Mouse (Mus musculus) retina, postnatal 1 day (tissue): ENCODE measurements around the gene Oxt.
A peak's percentile ranks its signal among the peaks of the same experiment; 100 is the strongest.

Experiments
- DNase-seq: peaks from one replicate; pipeline ENCODE4 v3.0.0-alpha.2; 2012

The Oxt gene

DNA sequence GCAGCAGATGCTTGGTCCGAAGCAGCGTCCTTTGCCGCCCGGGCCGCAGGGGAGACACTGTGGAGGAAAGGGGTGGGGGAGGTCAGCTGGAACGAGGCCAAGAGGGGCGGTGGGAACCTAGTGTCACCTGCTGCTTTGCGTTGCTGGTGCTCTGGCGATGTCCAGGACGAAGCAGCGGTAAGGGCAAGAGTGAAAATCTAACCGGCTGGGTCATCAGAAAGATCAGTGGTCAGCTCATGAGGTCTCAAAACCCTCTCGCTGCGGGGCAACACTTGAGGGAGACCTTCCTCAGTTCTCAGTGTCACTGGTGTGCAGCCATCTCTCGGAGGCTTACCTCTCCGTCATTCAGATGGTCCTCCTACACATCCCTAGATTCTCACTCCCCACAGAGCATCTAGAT lies 5.2 kb downstream of the Oxt start:
- peak; percentile 50 for DNase-seq

DNA sequence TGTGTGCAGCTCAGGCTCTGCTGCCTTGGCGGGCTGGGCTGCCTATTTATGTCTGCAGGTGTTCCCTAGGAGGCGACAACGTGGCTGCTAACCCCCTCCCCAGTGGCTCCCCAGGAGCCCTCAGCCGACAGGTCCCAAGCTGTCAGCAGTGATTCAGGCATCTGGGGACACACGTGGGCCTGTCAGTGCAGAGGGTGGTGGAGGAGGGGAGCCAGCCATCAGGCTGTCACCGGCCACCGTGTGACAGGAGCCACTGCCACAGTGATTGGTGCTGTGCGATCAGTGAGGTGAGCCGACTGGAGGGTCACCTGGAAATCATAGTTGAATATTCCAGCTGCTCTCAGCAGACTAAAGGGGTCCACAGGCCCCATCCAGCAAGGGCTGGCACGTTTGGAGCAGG lies 6.6 kb downstream of the Oxt start, which contains the start of gene Avp:
Gene Avp, minus strand, starts transcription at position 3 of the 400 bp plus-strand sequence.
- no peak for DNase-seq

DNA sequence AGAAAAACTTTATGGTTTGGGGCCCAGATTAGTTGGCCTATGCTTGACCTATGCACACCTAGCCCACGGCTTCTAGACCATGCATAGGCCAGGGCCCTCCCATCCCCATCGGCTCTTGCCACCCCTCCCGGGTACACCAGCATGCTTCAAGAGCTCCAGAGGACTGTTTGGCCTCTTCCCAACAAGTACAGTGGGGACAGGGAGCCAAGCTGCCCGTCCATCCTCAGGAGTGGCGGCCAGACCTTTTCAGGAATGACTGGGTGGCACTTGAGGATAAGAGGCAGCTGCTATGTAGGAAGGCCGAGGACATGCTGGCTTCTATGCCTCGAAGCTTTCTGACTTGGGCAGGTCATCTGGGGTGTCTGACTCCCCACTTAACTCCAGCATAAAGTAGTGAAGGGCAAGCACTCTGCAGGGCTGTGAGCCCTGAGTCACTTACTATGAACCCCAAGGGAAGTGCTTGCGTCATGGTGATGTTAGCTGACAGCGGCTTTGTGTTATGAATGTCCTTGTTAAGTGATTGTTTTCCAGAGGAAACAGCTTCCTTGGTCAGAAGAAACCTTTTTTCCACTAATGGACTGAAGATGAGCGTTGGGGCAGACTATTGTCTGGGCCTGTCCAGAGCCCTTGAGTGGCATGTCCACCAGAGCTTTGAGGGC lies 8.1 kb downstream of the Oxt start:
- no peak for DNase-seq

DNA sequence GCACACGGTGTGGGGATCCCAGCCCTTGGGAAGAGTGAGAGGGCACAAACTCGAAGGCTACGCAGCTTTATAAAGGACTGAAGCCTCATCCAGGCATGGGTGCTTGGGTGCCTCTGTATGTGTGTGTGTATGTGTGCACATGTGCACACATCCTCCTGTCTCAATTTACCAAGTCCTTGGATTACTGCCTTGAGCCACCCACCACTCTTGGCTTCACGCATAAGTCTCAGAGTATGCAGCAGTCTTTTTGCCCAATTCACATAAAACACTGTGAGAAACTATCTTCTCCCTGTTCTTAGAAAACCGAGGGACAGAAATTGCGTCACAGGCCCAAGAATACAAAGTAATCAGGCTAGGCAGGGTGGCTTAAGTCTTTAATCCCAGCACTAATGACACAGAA lies 10.0 kb downstream of the Oxt start:
- no peak for DNase-seq

DNA sequence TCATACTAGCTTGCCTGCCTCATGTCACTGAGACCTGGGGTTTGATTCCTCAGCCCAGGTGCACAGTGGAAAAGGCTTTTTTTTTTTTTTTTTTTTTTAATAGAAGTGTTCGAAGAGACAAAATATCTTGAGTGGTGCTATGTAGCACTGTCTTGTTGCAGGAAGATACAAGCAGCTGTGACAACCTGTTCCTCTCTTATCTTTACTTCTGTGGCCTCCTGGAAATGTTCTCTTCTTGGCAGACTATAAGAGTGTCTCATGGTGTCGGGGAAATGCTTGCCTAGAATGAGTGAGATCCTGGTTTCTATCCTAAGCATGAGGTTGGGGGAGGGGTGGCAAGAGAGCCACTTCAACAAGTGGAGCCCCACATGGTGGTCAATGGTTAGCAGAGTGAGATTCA lies 12.4 kb downstream of the Oxt start:
- no peak for DNase-seq

DNA sequence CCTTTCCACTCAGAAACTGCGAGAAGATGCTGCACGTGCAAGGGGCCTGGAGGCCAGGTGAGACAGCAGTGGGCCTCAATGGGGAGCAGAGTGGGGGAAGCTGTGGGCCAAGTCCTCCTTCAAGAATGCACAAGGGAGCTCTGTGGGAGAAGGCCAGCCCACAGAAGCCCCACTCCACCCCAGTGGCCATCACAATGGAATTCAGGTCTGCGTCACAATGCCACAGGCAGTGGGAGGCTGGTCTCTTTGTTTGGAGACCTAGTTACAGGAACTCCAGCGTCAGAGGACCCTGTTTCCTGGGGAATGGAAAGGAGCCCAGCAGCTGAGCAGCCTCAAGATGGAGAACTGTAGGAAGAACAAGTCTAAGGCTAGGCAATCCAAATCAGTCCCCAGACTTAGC lies 13.2 kb downstream of the Oxt start:
- DNase-seq, result peak; percentile 72

DNA sequence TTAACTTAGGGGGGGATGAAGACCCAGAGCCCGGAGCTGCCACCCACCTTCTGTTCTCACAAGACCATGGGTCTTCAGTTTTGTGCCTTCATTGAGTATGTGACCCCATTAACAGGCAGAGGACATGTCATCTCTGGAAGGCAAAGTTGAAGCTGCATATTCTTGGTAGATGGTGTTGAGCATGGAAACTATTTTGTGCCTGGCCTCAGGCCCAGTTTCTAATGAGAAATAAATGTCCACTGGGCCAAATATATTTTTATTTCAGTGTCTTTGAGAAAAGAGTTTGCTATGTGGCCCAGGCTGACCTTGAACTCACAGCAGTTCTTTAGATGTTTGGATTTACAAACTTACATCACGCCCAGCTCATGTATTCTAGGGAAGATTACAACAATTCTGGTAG lies 13.8 kb downstream of the Oxt start:
- no peak for DNase-seq

DNA sequence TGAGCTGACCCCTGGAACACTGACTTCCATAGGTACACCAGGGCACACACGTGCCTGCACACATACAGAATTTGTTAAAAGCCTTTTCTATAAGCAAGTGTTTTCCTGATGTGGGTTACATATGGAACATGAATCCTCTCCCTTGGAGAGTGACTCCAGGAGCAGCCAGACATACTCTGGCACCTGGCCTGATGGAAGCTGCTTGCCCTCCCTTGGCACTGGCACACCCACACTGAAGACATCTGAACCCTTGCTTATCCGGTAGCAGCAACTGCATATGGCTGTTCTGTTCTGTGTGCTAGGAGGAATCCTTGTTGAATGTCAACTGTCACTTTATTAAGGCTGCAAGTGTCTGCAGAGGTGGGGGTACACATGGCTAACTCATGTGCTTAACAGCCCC lies 15.0 kb downstream of the Oxt start:
- no peak for DNase-seq

DNA sequence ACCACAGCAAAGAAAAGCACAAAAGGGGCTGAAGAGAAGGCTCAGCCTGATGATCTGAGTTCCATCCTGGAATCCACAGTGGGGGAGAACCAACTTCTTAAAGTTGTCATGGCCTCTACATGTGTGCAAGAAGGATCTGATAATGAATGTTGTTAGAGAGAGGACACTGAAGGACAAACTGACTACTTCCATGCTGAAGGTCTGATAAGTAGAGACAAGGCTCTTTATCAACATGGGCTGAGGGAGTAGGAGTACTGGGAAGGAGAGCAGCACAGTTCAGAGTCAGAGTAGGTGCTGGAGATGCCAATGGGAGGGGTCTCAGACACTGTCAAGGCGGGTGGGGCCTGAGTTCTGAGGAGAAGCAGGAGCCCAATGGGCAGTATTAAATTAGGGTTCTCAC lies 19.6 kb downstream of the Oxt start:
- DNase-seq, result no peak

DNA sequence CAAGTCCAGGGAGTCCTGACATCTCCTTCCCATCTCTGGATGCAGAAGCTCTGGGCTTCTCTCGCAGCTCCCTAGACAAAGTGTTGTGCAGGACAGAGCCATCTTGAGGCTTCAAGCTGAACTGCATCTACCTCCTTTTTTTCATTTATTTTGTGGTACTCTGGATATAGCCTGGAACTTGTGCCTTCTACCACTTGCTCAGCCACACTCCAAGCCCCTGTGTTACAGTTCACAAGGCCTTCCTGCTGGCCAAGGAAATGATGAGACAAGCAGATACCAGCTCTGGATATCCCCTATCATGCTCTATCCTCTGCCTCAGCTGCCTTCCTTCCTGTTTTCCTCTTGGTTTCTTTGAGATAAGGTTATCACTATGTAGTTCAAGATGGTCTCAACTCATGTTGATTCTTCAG lies 21.6 kb downstream of the Oxt start:
- peak; percentile 64 for DNase-seq

DNA sequence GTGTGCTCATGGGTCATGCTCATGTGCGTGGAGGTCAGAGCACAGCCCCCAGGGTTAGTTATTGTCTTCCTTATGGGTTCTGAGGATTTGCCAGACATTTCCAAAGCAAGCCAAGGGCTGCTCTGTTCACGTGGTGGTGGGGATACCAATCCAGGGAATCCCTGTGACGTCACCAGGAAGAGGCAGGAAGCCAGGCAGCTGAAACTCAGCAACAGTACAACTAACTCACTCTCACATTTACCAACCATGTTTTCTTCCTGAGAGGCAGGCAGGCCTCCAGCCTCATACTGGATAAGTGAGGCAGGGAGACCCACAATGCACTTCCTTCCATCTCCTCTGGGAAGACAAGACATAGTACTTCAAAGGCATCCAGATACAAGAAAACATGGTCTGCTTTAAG lies 22.4 kb downstream of the Oxt start:
- DNase-seq, result no peak

DNA sequence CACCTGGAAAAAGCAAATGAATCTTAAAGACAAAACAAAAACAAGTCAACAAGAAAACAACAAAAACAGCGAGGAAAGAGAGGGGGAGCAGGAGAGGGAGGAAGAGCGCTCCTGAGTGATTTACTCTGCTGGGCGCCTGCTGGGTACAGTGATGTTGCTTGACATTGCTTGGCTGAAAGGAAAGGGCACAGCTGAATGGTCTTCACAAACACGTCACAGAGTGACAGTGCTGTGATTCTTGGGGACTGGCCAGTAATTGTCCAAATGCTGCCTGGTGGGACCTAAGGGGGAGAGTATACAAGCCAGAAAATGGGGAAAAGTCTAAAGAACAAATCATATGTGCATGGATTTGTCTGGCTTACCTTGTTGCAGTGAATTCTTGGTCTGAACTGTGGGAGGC lies 26.2 kb downstream of the Oxt start:
- DNase-seq, result no peak

DNA sequence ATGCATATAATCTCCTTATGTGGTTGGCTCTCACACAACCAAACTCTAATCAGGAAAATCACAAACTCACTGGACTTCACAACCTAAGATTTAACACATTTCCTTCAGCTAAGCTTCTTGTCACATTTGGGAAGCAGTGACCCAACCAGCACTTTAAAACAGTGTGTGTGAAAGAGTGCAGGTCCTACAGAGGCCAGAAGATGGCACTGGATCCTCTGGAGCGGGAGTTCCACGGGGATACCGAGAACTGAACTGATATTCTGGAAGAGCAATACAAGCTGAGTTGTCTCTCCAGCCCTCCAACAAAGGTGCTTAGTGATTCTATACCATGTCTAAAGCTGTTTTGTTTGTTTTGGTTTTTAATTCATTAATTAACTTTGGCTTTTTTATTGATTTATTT lies 37.1 kb downstream of the Oxt start:
- peak; percentile 53 for DNase-seq

DNA sequence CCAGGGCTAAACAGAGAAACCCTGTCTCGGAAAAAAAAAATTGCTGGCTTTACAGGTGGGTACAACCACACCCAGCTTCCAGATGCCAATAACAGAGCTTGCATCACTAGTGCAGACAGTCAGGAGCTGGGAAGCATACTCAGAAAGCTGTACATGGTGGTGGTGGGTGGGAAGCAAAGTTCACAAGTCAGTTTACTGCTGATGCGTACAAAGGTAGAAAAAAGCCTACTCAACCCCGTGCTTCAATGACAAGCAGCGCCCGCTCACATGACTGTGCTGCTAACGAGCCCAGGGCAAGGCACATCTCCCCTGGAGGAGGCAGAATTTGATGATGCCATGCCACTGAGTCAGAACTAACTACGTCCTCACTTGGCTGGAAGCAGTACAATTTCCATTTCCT lies 43.0 kb downstream of the Oxt start:
- DNase-seq, result no peak
